Mouse (Mus musculus): ENCODE measurements at regions not wholly inside any gene's neighbourhood (a gene's known extent, or its start where the extent isn't known, plus 50 kb on each side); places are given as distances from the start of the nearest gene placed in this dataset.

DNA sequence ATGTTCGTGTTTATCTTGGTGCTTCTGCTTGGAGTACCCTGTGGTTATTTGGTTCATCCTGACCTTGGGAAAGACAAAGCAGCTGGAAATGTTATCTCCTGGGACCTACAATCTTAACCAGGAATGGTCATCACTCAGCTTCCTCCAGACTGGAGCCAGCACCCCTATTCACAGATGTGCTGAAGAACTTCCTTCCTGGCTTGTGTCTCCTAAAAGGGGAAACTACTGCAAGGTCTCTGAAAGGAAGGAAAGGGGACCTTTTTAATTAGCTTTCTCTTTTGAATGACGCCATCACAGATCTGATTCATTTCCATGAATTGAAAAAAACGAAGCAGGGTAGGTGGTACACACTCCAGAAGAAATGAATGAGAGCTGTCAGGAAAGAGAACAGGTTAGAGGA is 476.0 kb upstream of the A1bg start:
- no peaks in the 10 kb centered on the region for H3K36me3 ChIP-seq (ENCODE audit: control insufficient read depth, insufficient read depth, low read length)
- DNase-seq (ENCODE audit: low spot score) (no peak), ATAC-seq (ENCODE audit: low FRiP score, low read depth) (no peak)
- WGBS, result 83% methylated on average over 3 of the region's 3 CpGs
- H3K27ac ChIP-seq (replicated peaks; ENCODE audit: low read depth, low read length), result no peak overlapping the region
- H3K9me3 ChIP-seq (ENCODE audit: control insufficient read depth, low read length), result no peaks in the 10 kb centered on the region
- H3K4me3 ChIP-seq (replicated peaks; ENCODE audit: low read length), result no peak overlapping the region
- peaks cover 3% of the 10 kb centered on the region; the same call in 1 of the 2 replicates for H3K4me1 ChIP-seq (ENCODE audit: control insufficient read depth, insufficient read depth, low read length)
- no peaks in the 10 kb centered on the region for H3K27me3 ChIP-seq (ENCODE audit: control insufficient read depth, insufficient read depth, low read length)
- no peak overlapping the region for H3K9ac ChIP-seq (ENCODE audit: low read depth, low read length, severe bottlenecking)
- H3K4me2 ChIP-seq (replicated peaks; ENCODE audit: low read depth, low read length, severe bottlenecking), result no peak overlapping the region
- TF ChIP-seq POLR2A (IDR thresholded peaks at IDR 0.05; ENCODE audit: borderline replicate concordance, extremely low read depth, insufficient read depth, insufficient read length), result no peak

DNA sequence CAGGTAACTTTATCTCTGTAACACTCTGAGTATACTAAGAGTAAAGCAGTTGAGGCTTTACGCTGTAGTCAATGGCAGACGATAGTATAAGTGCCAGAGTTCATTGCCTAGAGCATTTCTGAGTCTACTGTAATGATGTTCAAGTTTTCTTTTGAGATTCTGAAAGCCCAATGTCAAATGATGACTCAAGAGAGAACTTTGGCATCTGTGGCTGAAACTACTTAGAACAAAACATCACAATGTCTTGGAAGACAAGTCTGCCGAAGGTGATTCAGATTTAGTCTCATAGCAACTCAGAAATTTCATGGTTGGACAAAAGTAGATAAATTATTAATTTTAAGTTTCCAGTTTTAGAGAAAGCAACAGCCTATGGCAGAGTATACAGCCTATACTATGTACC is 474.2 kb upstream of the A1bg start:
- Histone ChIP-seq H3K4me1 (ENCODE audit: control insufficient read depth, insufficient read depth, low read length) (peaks cover 3% of the 10 kb centered on the region; the same call in 1 of the 2 replicates), H3K9me3 (ENCODE audit: control insufficient read depth, low read length) (no peaks in the 10 kb centered on the region), H3K4me2 (replicated peaks; ENCODE audit: low read depth, low read length, severe bottlenecking) (no peak overlapping the region), H3K9ac (ENCODE audit: low read depth, low read length, severe bottlenecking) (no peak overlapping the region), H3K36me3 (ENCODE audit: control insufficient read depth, insufficient read depth, low read length) (no peaks in the 10 kb centered on the region), H3K27ac (replicated peaks; ENCODE audit: low read depth, low read length) (no peak overlapping the region), H3K4me3 (replicated peaks; ENCODE audit: low read length) (no peak overlapping the region), H3K27me3 (ENCODE audit: control insufficient read depth, insufficient read depth, low read length) (no peaks in the 10 kb centered on the region)
- 88% methylated on average over 3 of the region's 3 CpGs for WGBS
- no peak for TF ChIP-seq POLR2A (IDR thresholded peaks at IDR 0.05; ENCODE audit: borderline replicate concordance, extremely low read depth, insufficient read depth, insufficient read length)
- DNase-seq (ENCODE audit: low spot score) (no peak), ATAC-seq (ENCODE audit: low FRiP score, low read depth) (no peak)

DNA sequence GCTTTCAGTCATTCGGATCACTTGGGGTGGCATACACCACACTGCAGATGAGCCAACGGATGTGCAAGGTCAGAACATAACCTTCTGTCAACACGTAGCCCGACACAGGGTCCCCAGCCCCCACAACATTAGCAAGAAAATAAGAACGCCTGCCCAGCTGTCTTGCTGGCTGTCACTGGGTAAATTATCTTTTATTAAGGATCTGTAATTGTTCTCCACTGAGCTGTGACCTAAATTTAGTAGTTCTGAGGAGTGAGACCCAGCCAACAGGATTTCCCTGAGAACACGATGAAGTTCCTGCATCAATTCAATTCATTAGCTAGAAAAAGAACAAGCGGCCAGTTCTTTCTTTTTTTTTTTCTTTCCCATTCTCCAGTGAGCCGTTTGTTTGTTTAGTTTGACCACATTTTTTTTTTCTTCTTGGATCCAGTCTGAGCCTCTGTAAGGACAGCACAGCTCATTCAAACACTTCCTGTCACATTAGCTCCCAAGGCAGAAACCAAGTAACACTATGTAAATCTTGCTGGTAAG is 472.5 kb upstream of the A1bg start:
- no peak for TF ChIP-seq POLR2A (IDR thresholded peaks at IDR 0.05; ENCODE audit: borderline replicate concordance, extremely low read depth, insufficient read depth, insufficient read length)
- WGBS, result 33% methylated on average over 8 of the region's 8 CpGs

DNA sequence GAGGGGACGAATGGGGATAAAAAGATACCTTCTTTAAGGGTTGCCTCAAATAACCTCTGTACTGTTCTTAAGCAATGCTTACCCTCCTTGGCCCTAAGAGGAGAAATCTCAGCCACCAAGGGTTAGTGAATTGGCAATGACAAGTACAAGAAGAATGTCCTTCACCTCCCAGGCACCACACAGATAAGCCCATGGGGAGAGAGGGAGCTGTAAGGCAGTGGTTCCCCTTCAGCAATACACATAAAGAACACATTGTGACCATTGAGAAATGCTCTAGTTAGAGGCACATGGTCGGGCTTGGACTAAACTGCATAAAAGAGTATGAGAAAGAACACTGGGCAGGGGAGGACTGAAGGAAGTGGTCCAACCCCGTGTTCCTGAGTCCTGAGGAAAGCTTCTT is 457.9 kb upstream of the A1bg start:
- DNase-seq (ENCODE audit: low spot score), result no peak
- no peaks in the 10 kb centered on the region for H3K36me3 ChIP-seq (ENCODE audit: control insufficient read depth, insufficient read depth, low read length)
- no peak for TF ChIP-seq POLR2A (IDR thresholded peaks at IDR 0.05; ENCODE audit: borderline replicate concordance, extremely low read depth, insufficient read depth, insufficient read length)
- no peaks in the 10 kb centered on the region for H3K4me1 ChIP-seq (ENCODE audit: control insufficient read depth, insufficient read depth, low read length)
- 59% methylated on average over 3 of the region's 3 CpGs for WGBS
- no peak overlapping the region for H3K27ac ChIP-seq (replicated peaks; ENCODE audit: low read depth, low read length)
- H3K4me3 ChIP-seq (replicated peaks; ENCODE audit: low read length), result no peak overlapping the region
- ATAC-seq (ENCODE audit: low FRiP score, low read depth), result no peak
- H3K27me3 ChIP-seq (ENCODE audit: control insufficient read depth, insufficient read depth, low read length), result no peaks in the 10 kb centered on the region
- no peaks in the 10 kb centered on the region for H3K9me3 ChIP-seq (ENCODE audit: control insufficient read depth, low read length)
- H3K9ac ChIP-seq (ENCODE audit: low read depth, low read length, severe bottlenecking), result no peak overlapping the region
- H3K4me2 ChIP-seq (replicated peaks; ENCODE audit: low read depth, low read length, severe bottlenecking), result no peak overlapping the region

More for the DNA sequence above, 472.5 kb upstream of the A1bg start:
- Histone ChIP-seq H3K36me3 (ENCODE audit: control insufficient read depth, insufficient read depth, low read length) (no peaks in the 10 kb centered on the region), H3K9me3 (ENCODE audit: control insufficient read depth, low read length) (no peaks in the 10 kb centered on the region), H3K4me2 (replicated peaks; ENCODE audit: low read depth, low read length, severe bottlenecking) (no peak overlapping the region), H3K4me1 (ENCODE audit: control insufficient read depth, insufficient read depth, low read length) (peaks cover 3% of the 10 kb centered on the region; the same call in 1 of the 2 replicates), H3K4me3 (replicated peaks; ENCODE audit: low read length) (no peak overlapping the region), H3K9ac (ENCODE audit: low read depth, low read length, severe bottlenecking) (no peak overlapping the region), H3K27me3 (ENCODE audit: control insufficient read depth, insufficient read depth, low read length) (no peaks in the 10 kb centered on the region), H3K27ac (replicated peaks; ENCODE audit: low read depth, low read length) (no peak overlapping the region)
- DNase-seq (ENCODE audit: low spot score) (peak; percentile 23), ATAC-seq (ENCODE audit: low FRiP score, low read depth) (no peak)

DNA sequence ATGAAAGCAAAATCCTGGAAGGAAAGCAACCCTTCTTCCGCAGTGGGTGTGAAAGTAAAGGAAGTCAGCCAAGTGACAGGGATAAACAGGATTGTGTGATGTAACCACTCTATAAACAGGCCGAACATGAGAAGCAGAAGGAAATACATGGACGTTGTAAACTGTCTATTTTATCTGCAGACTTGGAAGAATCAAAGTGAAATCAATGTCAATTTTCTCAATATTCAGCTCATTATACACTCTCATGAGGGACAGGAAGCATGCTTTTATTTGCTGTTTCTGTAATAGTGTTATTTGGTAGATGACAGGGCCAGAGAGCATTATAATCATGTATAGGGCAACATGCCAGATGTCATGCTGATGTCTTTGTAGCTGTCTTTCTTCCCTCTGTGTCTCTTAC is 443.5 kb upstream of the A1bg start:
- Histone ChIP-seq H3K27me3 (ENCODE audit: control insufficient read depth, insufficient read depth, low read length) (no peaks in the 10 kb centered on the region), H3K9ac (ENCODE audit: low read depth, low read length, severe bottlenecking) (no peak overlapping the region), H3K4me2 (replicated peaks; ENCODE audit: low read depth, low read length, severe bottlenecking) (no peak overlapping the region), H3K4me1 (ENCODE audit: control insufficient read depth, insufficient read depth, low read length) (no peaks in the 10 kb centered on the region), H3K4me3 (replicated peaks; ENCODE audit: low read length) (no peak overlapping the region), H3K9me3 (ENCODE audit: control insufficient read depth, low read length) (no peaks in the 10 kb centered on the region), H3K27ac (replicated peaks; ENCODE audit: low read depth, low read length) (no peak overlapping the region), H3K36me3 (ENCODE audit: control insufficient read depth, insufficient read depth, low read length) (no peaks in the 10 kb centered on the region)
- DNase-seq (ENCODE audit: low spot score) (no peak), ATAC-seq (ENCODE audit: low FRiP score, low read depth) (no peak)
- WGBS, result 80% methylated on average over 3 of the region's 3 CpGs
- no peak for TF ChIP-seq POLR2A (IDR thresholded peaks at IDR 0.05; ENCODE audit: borderline replicate concordance, extremely low read depth, insufficient read depth, insufficient read length)

DNA sequence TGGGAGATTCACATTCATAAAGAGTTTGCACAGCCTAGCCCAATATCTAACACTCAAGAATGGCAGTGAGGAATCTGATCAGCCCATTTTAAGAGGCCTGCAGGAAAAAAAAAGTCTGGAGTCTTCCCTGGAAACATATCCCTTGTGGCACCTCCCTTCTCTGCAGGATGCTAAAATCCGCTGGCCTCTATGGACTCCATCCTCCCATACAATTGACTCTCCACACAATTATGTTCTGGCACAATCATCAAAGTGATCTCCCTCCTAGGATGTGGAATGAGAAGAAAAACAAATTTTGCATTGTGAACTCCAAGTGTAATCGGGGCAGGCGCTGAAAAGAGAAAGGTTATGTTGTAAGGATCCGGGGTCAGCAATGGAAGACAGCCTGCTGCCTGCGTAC is 442.7 kb upstream of the A1bg start:
- Histone ChIP-seq H3K9ac (ENCODE audit: low read depth, low read length, severe bottlenecking) (no peak overlapping the region), H3K27ac (replicated peaks; ENCODE audit: low read depth, low read length) (no peak overlapping the region), H3K9me3 (ENCODE audit: control insufficient read depth, low read length) (no peaks in the 10 kb centered on the region), H3K27me3 (ENCODE audit: control insufficient read depth, insufficient read depth, low read length) (no peaks in the 10 kb centered on the region), H3K4me3 (replicated peaks; ENCODE audit: low read length) (no peak overlapping the region), H3K36me3 (ENCODE audit: control insufficient read depth, insufficient read depth, low read length) (no peaks in the 10 kb centered on the region), H3K4me1 (ENCODE audit: control insufficient read depth, insufficient read depth, low read length) (no peaks in the 10 kb centered on the region), H3K4me2 (replicated peaks; ENCODE audit: low read depth, low read length, severe bottlenecking) (no peak overlapping the region)
- DNase-seq (ENCODE audit: low spot score) (no peak), ATAC-seq (ENCODE audit: low FRiP score, low read depth) (no peak)
- WGBS, result 84% methylated on average over 5 of the region's 5 CpGs
- no peak for TF ChIP-seq POLR2A (IDR thresholded peaks at IDR 0.05; ENCODE audit: borderline replicate concordance, extremely low read depth, insufficient read depth, insufficient read length)
